ENCODE assay signal across 14 mouse cellular contexts in the genomic region with DNA sequence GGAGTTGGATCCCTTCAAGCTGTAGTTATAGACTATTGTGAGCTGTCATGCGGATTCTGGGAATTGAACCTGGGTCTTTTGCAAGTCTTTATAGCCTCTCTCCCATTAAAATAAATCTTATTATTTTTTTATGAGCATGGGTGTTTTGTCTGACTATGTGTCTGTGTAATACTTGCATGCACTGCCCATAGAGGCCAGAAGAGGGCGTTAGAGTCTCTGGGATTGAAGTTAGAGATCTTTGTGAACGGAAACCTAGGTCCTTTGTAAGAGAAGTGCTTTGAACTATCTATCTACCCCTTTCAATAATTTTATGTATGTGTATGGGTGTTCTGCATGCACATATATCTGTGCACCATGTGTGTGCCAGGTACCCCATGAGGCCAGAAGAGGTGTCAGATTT. TPM values are rescaled to one million over a fixed set of nuclear protein-coding genes. Genes with fewer than 3 reads are reported as not detected.
A peak's percentile ranks its signal among the peaks of the same experiment; 100 is the strongest.
DNase-seq lines count a peak whose midpoint lies in the region; ATAC-seq and TF ChIP-seq lines count a peak whose summit lies in the region.
"Had no signal": no experiment of that assay in that cellular context is flagged by ENCODE, and none has a peak within 500 bp of the region (broad histone marks: within the 10 kb centered on the region; RNA-seq: fewer than 3 reads in every experiment).

No protein-coding gene starts in this region.

- ATAC-seq in liver, embryonic 14.5 days (ENCODE audit: insufficient read depth) = no peak
- ATAC-seq in liver, embryonic 12.5 days = no peak
- ATAC-seq in CD4-positive, CD25-positive, alpha-beta regulatory T cell, adult 4 months = peak; percentile 46

- 56% methylated on average over 3 of the region's 3 CpGs for WGBS in liver, embryonic 14.5 days (ENCODE audit: insufficient replicate concordance)
- 57% methylated on average over 3 of the region's 3 CpGs for WGBS in liver, embryonic 12.5 days (ENCODE audit: insufficient replicate concordance)

- TF ChIP-seq EP300 in liver, embryonic 14.5 days (IDR thresholded peaks at IDR 0.05; ENCODE audit: low read depth) = no peak

- H3K4me2 ChIP-seq in liver, embryonic 14.5 days (ENCODE audit: low read depth) = no peak overlapping the region
- no peak overlapping the region for H3K4me2 ChIP-seq in liver, embryonic 12.5 days
- H3K4me2 ChIP-seq: embryonic facial prominence, embryonic 13.5 days; hindbrain, embryonic 14.5 days; kidney, embryonic 15.5 days; limb, embryonic 13.5 days had no signal

- H3K27ac ChIP-seq in liver, embryonic 14.5 days = no peak overlapping the region
- no peak overlapping the region for H3K27ac ChIP-seq in liver, embryonic 12.5 days
- H3K27ac ChIP-seq: embryonic facial prominence, embryonic 13.5 days; hindbrain, embryonic 14.5 days; kidney, embryonic 15.5 days; limb, embryonic 13.5 days had no signal

- H3K4me1 ChIP-seq in liver, embryonic 14.5 days (replicated peaks; ENCODE audit: control insufficient read depth in 2 of 2, insufficient read depth in 2 of 2, low read length in 1 of 2) = peaks cover 0 to 5% of the 10 kb centered on the region in 2 experiments; a peak in 1 of 4 replicates
- H3K4me1 ChIP-seq in liver, embryonic 12.5 days = peaks cover 10% of the 10 kb centered on the region

- H3K9me3 ChIP-seq in liver, embryonic 14.5 days (ENCODE audit: control insufficient read depth, low read length) = no peaks in the 10 kb centered on the region
- no peaks in the 10 kb centered on the region for H3K9me3 ChIP-seq in liver, embryonic 12.5 days (replicated peaks)
- H3K9me3 ChIP-seq: embryonic facial prominence, embryonic 13.5 days; kidney, embryonic 15.5 days; limb, embryonic 13.5 days had no signal

- H3K27me3 ChIP-seq in liver, embryonic 14.5 days (ENCODE audit: control insufficient read depth, insufficient read depth, low read length) = no peaks in the 10 kb centered on the region
- no peaks in the 10 kb centered on the region for H3K27me3 ChIP-seq in liver, embryonic 12.5 days (replicated peaks)
- H3K27me3 ChIP-seq: embryonic facial prominence, embryonic 13.5 days; kidney, embryonic 15.5 days; limb, embryonic 13.5 days had no signal

- no peaks in the 10 kb centered on the region for H3K36me3 ChIP-seq in liver, embryonic 14.5 days (replicated peaks; ENCODE audit: control insufficient read depth, insufficient read depth, low read depth)
- no peaks in the 10 kb centered on the region for H3K36me3 ChIP-seq in liver, embryonic 12.5 days
- H3K36me3 ChIP-seq: embryonic facial prominence, embryonic 13.5 days; kidney, embryonic 15.5 days; limb, embryonic 13.5 days had no signal

- no peak overlapping the region for H3K4me3 ChIP-seq in liver, embryonic 14.5 days (ENCODE audit: insufficient read depth in 1 of 2, low read depth in 2 of 2, low read length in 2 of 2)
- H3K4me3 ChIP-seq in liver, embryonic 12.5 days = no peak overlapping the region
- H3K4me3 ChIP-seq: embryonic facial prominence, embryonic 13.5 days; kidney, embryonic 15.5 days; limb, embryonic 13.5 days had no signal

- DNase-seq in liver, embryonic 14.5 days (ENCODE audit: low read depth in 3 of 3, low spot score in 3 of 3) = no peak
- peak; percentile 37 for DNase-seq in T-cell, adult 2 months (ENCODE audit: low spot score)
- DNase-seq in thymus, postnatal 14 days = peak; percentile 68
- no peak for DNase-seq in cerebellum, adult 9-11 months
- no peak for DNase-seq in kidney, adult 18-20 months
- DNase-seq: adrenal gland, adult 2 months; cerebellum, postnatal 10 days; lung, postnatal 14 days had no signal

- H3K9ac ChIP-seq in liver, embryonic 14.5 days (replicated peaks) = no peak overlapping the region
- no peak overlapping the region for H3K9ac ChIP-seq in liver, embryonic 12.5 days
- H3K9ac ChIP-seq: embryonic facial prominence, embryonic 13.5 days; hindbrain, embryonic 14.5 days; kidney, embryonic 15.5 days; limb, embryonic 13.5 days had no signal

- TF ChIP-seq CTCF in liver, embryonic 14.5 days (IDR thresholded peaks at IDR 0.05; ENCODE audit: low read depth) = peak; percentile 21; the same call in 1 of the 2 replicates

RNA-seq across cellular contexts. Expression of a gene that starts 21.0 kb away (rescaled TPM):
- polyA plus RNA-seq in liver, embryonic 14.5 days (2012; rRNA removed) = 7.2 and 9.6 TPM in 2 replicates
- 19.1 and 22.4 TPM in 2 replicates for polyA plus RNA-seq in liver, embryonic 14.5 days (2014; fragmentation: Nextera tagmentation; extraction: Ambion mirVana)
- polyA plus RNA-seq in liver, embryonic 12.5 days (2016; fragmentation: Nextera tagmentation; extraction: Ambion mirVana) = 30.8 TPM in 2 replicates
- 10 to 100 TPM; 37.2 to 45.8 TPM for polyA plus RNA-seq in CD4-positive, CD25-positive, alpha-beta regulatory T cell, adult 4 months (2017; shearing (Covaris generic))

RNA-seq across cellular contexts. Expression of a gene that starts 24.5 kb away (rescaled TPM):
- polyA plus RNA-seq in liver, embryonic 14.5 days (2012; rRNA removed) = 8.3 and 10.5 TPM in 2 replicates
- 35.5 and 35.8 TPM in 2 replicates for polyA plus RNA-seq in liver, embryonic 14.5 days (2014; fragmentation: Nextera tagmentation; extraction: Ambion mirVana)
- polyA plus RNA-seq in liver, embryonic 12.5 days (2016; fragmentation: Nextera tagmentation; extraction: Ambion mirVana) = 48.1 and 49.1 TPM in 2 replicates
- 10 to 100 TPM; 36.0 to 36.2 TPM for polyA plus RNA-seq in CD4-positive, CD25-positive, alpha-beta regulatory T cell, adult 4 months (2017; shearing (Covaris generic))

Comparison
In these comparisons a context has a peak if more than half of its experiments do, and no peak if none do; other contexts are left out.
1. DNase-seq: peak in T-cell, adult 2 months (single experiment) and thymus, postnatal 14 days (single experiment); none in liver, embryonic 14.5 days (0 of 3), cerebellum, adult 9-11 months (single experiment) and kidney, adult 18-20 months (single experiment).